Mouse (Mus musculus) lung, postnatal 14 days (tissue): ENCODE data around the gene Stk32c.

Source experiments
- DNase-seq: peaks from one replicate; pipeline ENCODE4 v3.0.0; 2021

Stk32c gene

DNA sequence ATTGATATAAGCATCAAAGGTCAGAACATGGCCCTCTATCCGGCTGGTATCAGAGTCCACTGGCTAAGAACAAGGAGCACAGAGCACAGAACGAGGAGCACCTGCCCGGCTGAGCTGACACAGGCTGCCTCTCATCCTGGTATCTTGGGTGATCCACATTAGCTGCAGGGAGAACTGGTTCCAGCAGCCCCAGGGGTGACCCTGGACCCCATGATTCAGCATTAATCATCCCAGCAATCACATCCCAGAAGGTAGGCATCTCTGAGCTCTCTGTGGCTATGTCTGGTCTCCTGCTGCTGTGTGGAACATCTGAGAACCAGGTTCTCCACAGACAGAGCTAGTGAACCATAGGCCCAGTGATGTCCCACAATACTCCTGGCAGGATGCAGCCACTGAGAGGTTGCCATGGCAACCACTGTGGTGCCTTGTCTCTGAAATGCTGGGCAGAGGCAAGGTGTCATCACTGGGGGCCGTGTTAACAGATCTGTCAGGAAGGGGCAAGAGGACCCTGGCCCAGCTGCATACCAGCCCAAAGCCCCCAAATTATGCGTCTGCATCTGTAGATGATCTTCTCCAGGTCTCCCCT, 76.1 kb downstream of the Stk32c start:
- no peak for DNase-seq

DNA sequence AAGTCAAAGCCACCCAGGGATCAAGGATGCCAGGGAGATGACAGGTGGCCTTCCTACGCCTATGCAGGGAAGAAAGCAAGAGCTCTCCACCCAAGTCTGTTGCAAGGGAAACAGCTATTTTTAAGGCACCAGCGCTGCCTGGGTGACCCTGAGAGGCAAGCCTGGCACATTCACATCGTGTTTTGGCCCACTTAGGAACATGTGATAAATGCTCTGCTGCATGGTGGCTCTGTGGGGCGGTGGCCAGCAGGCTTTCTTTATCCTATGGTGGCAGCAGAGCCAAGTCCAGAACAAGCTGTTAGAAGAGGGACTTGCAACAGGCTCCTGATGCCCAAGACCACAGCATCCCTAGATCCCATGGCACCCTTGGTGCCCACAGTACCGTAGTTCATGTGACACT, 77.9 kb downstream of the Stk32c start:
- no peak for DNase-seq

DNA sequence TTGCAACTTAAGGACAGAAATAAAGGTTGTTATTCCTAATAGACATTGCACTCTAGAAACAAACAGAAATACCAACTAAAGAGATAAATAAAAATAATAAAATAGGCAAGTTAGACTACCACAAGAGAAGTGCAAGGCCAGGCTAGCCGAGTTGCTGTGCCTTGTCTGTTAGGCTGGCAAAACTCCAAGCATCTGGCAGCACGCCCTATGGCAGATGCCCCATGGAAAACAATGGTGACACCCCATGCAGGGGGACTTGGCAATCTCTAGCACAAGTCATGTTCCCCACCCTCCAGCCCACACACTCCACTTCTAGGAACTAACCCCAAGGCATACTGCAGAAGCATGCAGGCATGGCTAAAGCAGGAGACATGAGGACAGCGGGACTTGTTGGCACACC, 79.7 kb downstream of the Stk32c start:
- peak; percentile 68 for DNase-seq

DNA sequence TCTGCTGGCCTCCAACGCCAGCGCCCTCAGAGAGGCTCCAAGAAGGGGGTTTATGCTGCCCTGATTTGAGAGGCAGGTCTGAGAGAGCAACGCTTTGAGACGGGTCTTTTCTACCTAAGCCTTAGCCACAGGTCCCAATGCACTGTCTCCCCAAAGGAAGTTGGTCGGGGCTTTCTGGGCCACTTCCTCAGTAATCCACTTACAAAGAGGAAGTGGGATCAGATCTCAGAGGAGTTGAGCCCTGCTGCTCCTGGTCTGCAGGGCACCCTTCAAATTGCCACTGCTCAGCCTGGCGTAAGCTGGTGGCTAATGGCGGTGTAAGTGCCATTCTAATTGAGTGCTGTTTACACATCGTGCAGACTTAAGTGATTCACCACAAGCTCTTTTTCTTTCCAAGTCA, 81.6 kb downstream of the Stk32c start:
- DNase-seq, result no peak

DNA sequence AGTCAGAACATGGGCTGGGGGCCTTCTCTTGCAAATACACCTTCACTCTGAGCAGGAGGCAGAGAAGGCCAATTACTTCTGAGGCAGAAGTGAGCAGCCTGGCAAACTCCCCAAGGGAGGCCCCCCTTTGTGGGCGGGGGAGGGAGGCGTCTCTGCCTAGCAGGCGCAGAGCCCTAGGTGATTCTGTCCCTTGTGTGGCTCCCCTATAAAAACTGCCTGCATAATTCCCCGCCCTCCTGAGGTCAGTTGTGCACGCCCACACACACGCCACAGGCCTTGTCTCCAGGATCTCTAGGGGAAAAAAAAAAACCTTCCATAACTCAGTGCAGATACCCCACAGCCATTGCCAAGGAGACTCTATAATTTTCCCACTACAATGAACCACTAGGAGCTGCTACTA, 82.7 kb downstream of the Stk32c start:
- no peak for DNase-seq

DNA sequence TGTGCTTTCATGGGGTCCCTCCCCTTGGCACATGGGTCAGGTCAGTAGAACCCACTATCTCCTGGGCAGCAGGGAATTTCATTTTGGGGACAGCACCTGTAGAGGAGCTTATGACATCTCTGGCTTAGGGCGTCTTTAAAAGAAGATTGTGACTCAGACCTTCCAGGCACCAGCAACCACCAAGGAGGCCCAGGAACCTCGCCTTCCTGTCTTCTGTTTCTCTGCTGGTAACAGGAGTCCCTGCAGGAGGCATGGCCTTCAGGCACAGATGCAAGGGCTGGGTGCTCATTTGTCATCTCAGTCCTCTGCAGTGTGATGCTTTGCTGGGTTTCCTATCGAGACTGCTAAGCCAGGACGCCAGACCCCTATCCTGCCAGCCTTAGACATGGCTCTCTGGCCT, 84.1 kb downstream of the Stk32c start:
- no peak for DNase-seq

DNA sequence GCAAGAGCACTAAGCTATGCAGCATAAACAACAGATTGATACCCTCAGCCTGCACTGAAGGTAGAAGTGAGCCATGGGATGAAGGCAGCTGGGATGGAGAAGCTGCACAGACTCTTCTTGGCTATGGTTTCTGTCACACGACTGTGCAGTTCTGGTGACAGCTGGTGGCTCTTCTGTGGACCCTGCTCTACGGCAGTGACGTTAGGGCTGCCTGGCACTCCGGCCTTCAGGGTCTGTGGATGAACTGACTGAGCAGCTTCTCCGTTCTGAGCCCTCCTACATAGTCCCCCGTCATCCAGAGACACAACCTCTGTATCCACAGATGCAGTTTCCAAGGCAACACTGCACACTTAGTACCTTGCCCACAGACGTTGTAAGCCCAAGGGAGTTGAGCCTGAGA, 86.6 kb downstream of the Stk32c start:
- no peak for DNase-seq

DNA sequence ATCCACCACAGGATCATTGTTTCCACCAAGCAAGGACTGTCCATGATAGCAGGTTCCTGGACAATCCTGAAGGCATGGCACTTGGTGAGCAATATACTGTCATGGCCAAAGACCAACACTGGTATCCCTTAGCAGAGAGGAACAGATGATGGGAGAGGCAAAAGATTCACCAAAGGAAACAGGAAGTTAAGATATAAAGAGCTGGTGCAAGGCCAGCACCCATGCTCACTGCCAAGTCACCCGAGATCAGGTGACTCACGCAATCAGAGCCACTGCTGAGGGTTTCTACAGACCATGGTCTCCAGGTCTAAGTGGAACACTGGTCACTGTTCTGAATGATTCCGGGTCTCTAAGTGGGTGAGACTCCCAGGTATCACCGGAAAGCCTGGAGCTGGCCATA, 87.2 kb downstream of the Stk32c start:
- no peak for DNase-seq

DNA sequence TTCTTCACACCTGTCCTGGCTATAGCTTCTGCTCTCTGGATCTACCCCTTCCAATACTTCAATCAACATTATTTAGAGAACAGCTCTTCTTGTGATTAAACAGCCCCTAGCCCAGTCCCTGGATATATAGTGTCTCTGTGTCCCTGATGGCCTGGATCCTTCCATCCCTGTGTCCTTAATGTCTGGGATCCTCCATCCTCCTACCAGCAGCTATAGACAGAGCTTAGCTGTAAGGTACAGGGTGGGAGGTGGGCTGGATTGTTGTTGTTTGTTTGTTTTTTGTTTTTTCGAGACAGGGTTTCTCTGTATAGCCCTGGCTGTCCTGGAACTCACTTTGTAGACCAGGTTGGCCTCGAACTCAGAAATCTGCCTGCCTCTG, 93.3 kb downstream of the Stk32c start:
- no peak for DNase-seq

DNA sequence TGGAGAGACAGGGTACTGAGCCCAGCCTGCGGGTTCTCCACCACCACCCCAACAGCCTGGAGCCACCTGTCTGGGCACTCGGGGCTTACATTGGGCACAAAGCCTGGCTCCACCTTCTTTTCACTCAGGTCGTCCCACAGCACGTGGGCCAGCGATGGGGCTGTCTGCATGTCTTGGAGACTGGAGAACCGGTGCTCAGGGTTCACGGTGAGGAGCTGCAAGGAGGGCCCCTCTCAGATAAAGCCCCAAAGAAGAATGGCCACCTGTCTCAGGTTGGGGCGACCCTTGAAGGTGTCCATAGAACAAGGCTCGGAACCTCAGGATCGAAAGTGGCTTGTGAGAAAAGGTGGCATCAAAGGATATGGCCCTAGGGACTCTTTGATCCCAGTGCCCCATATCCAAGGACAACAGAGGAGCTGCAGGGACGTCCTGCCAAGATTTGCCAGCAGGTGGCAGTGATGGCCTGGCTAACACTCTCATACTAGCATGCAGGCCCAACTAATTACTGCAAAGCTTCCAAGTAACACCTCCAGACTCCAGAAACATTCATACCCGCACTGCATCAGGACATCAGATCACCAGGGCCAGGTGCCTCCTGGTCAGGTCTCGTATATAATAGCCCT, 93.8 kb downstream of the Stk32c start:
- peak; percentile 90 for DNase-seq

DNA sequence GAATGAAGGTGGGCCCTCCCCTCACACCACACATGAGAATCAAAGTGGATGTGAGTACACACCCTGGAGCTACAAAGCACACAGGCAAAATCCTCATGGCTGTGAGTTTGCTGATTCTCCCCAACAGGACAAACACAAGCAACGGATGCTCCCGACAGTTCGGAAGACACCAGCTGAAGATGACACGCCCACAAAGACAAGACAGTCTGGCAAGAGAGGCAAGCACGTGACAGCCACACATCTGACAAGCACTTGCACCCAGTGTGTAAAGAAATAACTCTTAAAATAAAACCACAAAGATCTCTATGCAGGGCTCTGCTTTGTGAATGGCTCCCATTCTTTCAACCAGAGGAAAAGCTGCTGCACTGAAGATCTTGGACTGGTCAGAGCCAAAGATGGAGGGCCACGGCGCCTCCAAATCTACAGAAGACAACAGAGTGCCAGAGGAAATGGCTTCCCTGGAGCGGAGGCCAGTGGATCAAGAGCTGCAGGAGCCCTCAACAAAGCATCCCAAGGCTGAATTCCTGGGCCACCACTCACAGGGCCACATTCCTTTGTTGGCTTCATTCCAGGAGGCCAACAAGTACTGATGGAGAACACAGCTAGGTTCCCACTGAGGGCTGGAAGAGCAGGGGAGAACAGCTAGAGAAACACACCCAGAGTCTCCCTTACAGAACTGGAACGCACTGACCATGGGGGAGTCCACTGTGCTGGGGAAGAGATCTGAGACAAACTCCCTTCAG, 105.0 kb downstream of the Stk32c start:
- DNase-seq, result no peak

DNA sequence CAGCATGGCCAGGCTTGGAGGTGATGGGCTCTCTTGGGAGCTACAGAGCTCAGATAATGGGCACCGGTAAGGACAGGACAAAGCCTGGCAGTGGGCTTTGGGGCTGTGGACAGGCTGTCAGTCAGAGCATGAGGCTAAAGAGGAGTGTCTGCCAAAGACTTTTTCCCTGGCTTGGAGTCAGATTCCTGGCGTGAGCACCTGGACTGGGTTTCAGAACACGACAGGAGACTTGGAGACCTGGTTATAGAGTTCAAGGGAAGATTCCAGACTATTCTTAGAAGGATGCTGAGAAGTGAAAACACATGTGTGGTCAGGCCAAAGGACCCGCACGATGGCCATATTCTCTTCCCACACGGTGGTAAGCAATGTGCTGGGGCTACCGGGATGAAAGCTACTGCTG, 107.4 kb downstream of the Stk32c start:
- no peak for DNase-seq

DNA sequence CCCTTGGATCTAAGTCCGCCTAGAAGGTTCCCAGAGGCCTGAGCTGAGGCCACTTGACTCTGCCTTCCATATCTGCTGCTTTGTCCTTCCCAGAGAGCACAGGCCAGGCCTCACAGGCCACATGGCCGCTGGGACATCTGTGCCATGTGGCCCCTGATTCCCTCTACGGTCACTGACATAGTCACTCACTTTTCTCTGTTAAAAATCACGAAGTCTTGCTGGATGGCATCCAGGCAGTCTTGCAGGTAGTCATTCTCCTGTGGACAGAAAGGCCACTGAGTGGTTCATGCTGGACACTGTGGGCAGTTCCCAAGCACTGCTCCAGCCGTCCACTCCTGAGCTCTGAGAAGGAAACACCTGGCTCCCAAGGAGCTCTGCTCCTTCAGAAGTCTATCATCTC, 108.0 kb downstream of the Stk32c start:
- DNase-seq, result no peak

DNA sequence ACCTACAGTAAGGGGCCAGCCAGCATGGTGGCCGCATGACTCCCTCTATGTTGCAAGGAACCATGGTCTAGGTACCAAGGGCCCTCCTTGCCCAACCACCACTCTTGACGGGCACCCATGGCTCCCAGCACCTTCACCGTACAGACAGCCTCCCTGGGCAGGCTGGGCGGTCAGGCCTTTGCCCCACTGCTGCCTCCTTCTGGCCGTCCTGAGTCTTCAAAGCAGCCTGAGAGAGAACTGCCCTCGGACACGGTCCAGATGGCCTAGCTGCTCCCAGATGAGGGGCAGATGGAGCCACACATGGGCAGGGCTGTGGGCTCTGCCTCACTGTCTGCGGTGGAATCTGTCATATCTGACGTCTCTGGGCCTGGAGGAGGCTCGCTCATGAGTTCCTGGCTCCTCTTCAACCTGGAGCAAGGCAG, 109.1 kb downstream of the Stk32c start:
- DNase-seq, result no peak

DNA sequence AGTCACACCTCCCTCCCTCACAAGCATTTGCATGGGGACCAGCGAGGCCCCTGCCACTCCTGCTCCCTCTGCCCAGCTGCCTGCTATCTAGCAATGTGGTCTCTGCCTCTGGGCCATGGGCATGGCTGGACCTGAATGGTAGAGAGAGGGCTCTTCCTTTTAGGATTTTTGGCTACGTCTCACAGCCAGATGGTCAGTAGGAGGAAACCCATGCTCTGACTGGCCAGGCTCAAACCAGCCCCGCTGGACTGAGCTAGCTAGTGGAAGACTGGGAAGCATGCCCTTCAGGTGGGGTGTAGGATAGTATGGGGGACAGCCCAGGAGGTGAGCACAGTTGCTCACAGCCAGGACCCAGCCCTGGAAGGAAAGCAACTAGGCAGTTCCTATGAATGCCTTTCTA, 111.3 kb downstream of the Stk32c start:
- no peak for DNase-seq

DNA sequence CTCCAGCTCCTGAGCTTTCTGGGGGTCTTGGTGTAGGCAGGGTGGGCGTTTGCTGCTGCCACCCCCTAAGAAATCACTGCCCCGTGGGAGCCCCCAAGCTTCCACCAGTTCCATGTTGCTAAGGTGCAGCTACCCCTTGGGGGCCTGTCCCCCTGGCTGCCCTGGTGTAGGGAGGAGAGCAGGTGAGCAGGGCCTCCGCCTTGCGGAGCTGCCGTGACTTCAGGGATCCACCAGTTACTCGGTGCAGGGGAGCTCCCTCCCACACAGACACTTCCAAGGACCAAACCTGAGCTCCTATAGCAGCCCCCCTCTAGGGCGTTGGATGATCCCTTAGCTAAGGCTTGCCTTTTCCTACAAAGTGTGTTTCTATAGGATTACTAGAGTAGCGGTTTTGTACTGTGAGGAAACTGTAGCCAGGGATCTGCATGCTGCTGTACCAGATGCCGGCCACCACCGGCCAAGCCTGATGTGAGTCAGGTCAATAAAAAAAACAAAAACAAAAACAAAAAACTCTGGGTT, 111.8 kb downstream of the Stk32c start:
- no peak for DNase-seq

DNA sequence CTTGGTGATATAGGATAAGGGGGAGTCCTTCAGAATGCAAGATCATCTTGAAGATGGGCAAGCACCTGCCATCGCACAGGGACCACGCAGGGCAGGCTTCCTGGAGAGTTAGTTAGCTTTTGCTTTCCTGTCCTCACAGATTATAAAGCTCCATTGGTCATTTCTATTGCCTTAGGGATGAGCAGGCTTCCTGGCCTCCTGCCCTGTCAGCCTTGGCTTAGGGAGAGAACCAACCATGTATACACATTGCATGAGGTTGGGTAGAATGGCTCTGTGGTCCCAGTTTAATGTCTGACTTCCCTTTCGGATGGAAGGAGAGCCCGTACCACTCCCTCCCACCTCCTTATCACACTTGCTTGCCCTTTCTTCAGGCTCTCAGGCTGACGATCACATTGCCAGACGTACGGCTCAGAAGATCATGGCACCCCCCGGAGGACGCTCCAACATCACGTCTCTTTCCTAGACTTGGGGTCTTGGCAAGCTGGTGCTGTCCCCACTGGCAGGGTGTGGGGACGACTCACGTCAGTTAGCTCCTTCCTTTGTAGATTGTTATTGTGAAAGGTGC, 112.5 kb downstream of the Stk32c start:
- no peak for DNase-seq

DNA sequence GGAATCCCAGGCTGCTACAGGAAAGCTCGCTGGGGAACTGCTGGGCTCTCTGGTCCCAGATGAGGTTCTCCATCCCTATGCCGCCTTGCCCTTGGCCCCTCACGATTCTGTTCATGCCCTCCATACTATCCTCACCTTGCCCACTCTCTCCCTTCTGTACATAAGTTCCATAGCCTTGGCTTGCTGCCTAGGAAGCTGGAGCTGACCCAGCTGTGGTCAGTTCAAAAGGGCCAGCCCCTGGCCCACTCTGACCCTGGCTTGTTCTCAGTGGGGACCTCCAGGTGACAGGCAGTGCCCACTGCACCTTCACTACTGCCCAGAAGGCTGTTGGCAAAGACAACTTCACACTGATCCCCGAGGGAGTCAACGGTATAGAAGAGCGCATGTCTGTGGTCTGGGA, 116.7 kb downstream of the Stk32c start:
- DNase-seq, result no peak

DNA sequence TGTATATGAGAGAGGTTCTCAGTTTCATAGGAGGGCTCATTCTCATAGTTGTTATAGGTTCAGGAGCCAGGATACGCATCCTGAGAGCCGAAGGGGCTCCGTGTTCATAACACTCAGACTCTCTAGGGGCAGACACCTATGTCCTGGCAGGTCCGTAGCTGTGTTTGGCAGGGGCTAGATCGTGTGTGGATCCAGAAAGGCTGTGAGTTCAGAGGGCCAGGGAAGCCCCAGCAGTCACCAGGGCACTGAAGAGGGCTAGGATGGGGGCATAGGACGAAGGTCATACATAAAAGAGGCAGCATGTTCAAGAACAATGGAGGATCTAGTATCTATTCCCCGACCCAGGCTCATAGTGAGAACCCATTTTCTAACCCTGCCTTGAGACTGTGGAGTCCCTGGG, 117.8 kb downstream of the Stk32c start:
- no peak for DNase-seq

DNA sequence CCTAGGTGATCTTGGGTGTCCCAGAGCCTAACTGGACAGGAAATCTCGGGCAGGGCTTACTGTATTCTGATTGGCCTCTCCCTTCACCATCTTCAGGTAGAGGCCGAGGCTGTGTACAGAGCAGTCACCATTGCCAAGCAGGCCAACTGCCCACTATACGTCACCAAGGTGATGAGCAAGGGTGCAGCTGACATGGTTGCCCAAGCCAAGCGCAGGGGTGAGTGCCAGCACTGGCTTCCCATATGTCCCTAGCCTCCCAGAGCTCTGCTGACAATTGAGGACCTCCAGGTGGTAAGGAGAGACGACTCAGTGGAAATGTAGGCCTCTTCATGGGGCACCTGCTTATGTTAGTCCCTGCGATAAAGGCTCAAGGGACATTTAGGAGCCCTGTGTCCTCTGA, 118.3 kb downstream of the Stk32c start:
- DNase-seq, result no peak

DNA sequence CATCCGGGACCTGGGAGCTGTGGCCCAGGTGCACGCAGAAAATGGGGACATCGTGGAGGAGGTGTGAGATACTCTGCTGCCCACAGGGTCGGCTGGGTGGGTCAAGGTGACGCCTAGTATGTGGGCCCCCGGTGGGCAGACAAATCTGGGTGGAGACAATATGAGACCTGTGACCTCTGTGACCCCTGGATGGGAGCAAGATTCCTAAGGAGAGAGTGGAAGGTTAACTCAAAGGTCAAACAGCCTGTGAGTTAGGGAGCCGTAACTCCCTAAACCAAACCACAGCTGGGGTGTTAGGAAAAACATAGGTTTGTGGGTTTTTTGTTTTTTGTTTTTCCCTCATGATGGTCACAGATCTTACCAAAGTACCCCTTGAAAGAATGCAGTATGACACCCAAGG, 119.3 kb downstream of the Stk32c start:
- DNase-seq, result no peak

DNA sequence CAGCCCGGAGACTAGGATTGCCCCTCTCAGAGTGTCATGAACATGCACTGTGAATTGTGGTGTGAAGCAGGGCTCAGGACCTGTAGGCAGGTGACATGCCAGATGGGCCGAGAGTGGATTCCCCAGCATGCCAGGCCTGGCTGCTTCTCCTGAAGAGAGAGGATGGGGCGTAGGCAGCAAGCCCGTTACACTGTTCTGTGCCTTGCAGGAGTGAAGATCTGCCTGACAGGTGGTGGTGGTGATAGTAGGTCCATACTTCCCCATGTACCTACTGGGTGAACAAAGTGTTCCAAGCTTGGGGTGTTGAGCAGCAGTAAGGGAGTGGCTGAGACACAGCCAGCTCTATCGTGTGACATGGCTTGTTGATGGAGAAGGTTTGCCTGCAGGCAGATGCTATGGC, 120.0 kb downstream of the Stk32c start:
- DNase-seq, result no peak

DNA sequence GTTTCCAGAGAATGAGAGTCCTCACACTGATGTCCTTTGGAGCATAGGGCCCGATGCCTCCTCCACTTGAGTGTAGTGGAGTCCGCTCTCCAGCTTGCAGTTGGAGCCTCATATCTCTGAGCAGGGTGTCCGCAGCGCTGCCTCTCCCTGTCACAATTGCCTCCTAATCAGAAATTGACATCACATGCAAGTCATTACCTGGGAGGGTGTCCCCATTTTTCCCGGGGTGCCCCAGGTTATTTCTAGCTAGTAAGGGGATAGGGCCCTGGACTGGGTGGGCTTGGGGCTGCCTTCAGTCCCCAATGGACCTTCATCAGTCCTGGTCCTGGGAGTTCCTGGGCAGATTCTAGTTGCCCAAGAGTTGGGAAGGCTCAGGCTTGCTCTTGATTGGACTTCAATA, 120.4 kb downstream of the Stk32c start:
- DNase-seq, result no peak

DNA sequence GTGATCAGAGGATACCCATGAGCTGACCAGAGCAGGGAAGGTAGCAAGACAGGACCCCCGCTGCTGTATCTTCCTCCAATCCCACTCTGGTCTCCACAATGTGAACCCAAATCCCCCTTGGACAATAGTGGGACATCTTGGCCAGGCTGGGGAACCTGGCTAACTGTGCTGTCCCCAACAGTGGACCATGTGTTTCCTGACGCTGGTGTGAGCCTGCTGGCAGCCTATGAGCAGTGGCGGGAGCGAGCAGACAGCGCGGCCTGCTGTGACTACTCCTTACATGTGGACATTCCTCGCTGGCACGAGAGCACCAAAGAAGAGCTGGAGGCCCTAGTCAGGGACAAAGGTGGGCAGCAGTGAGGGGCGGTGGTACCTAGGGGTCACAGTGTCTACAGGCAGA, 121.4 kb downstream of the Stk32c start:
- DNase-seq, result no peak
